Mouse (Mus musculus) stomach, postnatal 0 days (tissue): ENCODE results near the gene Olfr1314.

Source experiments
- CTCF ChIP-seq: IDR thresholded peaks from 2 replicates; pipeline ENCODE4 v1.5.1; 2016; ENCODE audit warnings: antibody characterized with exemption, low read depth, mild to moderate bottlenecking, moderate library complexity
- EP300 ChIP-seq: optimal IDR thresholded peaks from 2 replicates; pipeline ENCODE3; 2016; ENCODE audit warnings: antibody characterized with exemption

DNA sequence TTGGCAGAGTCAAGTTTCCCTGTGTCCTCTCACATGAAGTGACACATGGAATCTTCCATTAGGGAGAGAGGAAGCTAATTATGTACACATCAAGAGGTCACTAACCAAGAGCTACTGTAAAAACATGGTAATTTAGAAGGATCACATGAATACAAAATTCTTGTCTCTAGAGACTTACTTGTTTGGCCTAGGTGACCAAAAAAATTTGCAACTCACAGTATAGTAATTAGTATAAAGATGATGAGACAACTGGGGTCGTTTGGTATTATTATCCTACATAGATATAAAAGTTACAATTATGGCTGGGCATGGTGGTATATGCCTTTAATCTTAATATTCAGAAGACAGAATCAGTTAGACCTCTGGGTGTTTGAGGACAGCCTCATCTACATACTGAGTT is 46.4 kb downstream of the Olfr1314 start, which contains the start of gene Olfr1312:
- TF ChIP-seq CTCF (no peak), EP300 (no peak)
